Comparison of ENCODE assay signal across 12 mouse cellular contexts in the genomic region with DNA sequence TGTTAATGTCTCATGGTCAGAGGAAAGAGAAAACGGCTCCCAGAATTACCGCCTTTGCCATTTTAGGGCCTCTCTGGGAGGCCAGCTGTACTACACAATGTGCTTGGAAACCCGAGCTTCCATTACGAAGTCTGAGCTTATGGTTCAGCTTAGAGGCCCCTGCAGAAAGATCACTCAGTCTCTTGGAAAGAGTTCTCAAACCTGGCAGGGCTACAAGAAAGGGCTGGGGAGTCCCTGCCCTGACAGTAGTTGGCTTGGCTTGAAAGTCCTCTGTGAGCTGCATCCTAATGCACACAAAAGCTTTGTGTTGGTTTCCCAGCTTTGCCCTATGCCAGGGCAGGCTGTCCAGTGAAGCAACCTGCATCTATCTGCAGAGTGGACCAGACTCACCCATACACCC.
DNase-seq lines count a peak whose midpoint lies in the region; TF ChIP-seq lines count a peak whose summit lies in the region.
"Had no signal": no experiment of that assay in that cellular context is flagged by ENCODE, and none has a peak within 500 bp of the region (broad histone marks: within the 10 kb centered on the region; RNA-seq: fewer than 3 reads in every experiment).

No protein-coding gene starts in this region.

- peak; percentile 55 for DNase-seq in heart, embryonic 10.5 days (ENCODE audit: low spot score)
- no peak for DNase-seq in heart, postnatal 36 days
- no peak for DNase-seq in ES-E14 (ENCODE audit: low read depth, low spot score)
- DNase-seq in brain, embryonic 18.5 days (ENCODE audit: low read depth, low spot score) = peak; percentile 60
- DNase-seq in layer of hippocampus, adult 9-11 months = peak; percentile 32
- no peak for DNase-seq in urinary bladder, postnatal 10 days (ENCODE audit: low spot score)
- DNase-seq in adrenal gland, adult 2 months = no peak
- DNase-seq: heart, postnatal 4 days; kidney, postnatal 10 days; lung, postnatal 14 days had no signal

- H3K36me3 ChIP-seq in heart, embryonic 10.5 days = no peaks in the 10 kb centered on the region
- H3K36me3 ChIP-seq in ES-E14 (ENCODE audit: control insufficient read depth, insufficient read depth, low read length, poor library complexity, severe bottlenecking) = no peaks in the 10 kb centered on the region
- H3K36me3 ChIP-seq: limb, embryonic 15.5 days had no signal

- no peak overlapping the region for H3K4me3 ChIP-seq in heart, embryonic 10.5 days
- H3K4me3 ChIP-seq in ES-E14 (ENCODE audit: insufficient read depth in 1 of 2, low read depth in 1 of 2, low read length in 2 of 2, poor library complexity in 1 of 2, severe bottlenecking in 1 of 2) = no peak overlapping the region
- H3K4me3 ChIP-seq: limb, embryonic 15.5 days; myocyte had no signal

- 74% methylated on average over 4 of the region's 4 CpGs for WGBS in heart, embryonic 10.5 days

- no peak overlapping the region for H3K27ac ChIP-seq in heart, embryonic 10.5 days
- no peak overlapping the region for H3K27ac ChIP-seq in ES-E14 (ENCODE audit: insufficient read depth, low read depth, low read length, poor library complexity, severe bottlenecking)
- H3K27ac ChIP-seq: limb, embryonic 15.5 days had no signal

- intact Hi-C loops in heart, postnatal 36 days (cut with DNase I) = no loop called here

- H3K9ac ChIP-seq in ES-E14 (ENCODE audit: insufficient read depth, low read depth, low read length, poor library complexity, severe bottlenecking) = 0 out of 2 replicates have a peak overlapping the region, but pooled peaks have one; percentile 17
- H3K9ac ChIP-seq: limb, embryonic 15.5 days had no signal

- H3K9me3 ChIP-seq in heart, embryonic 10.5 days = no peaks in the 10 kb centered on the region
- H3K9me3 ChIP-seq in ES-E14 (ENCODE audit: control insufficient read depth, insufficient read depth, low read depth, low read length) = no peaks in the 10 kb centered on the region
- H3K9me3 ChIP-seq: limb, embryonic 15.5 days had no signal

- no peaks in the 10 kb centered on the region for H3K27me3 ChIP-seq in heart, embryonic 10.5 days (ENCODE audit: insufficient read depth, poor library complexity, severe bottlenecking)
- H3K27me3 ChIP-seq: limb, embryonic 15.5 days had no signal

- in situ Hi-C loops in ES-E14 (cut with MboI; ENCODE audit: low sequenced_read_pairs in 2 of 2, unreplicated experiment in 2 of 2) = no loop called here

- no peaks in the 10 kb centered on the region for H3K4me1 ChIP-seq in heart, embryonic 10.5 days
- H3K4me1 ChIP-seq in ES-E14 (ENCODE audit: control insufficient read depth in 2 of 2, insufficient read depth in 2 of 2, low read length in 2 of 2, poor library complexity in 1 of 2) = no peaks in the 10 kb centered on the region

TF ChIP-seq in ES-E14, 5 proteins besides CTCF, POLR2A, EP300 and RAD21:
- TF ChIP-seq MAFK (IDR thresholded peaks at IDR 0.05; ENCODE audit: insufficient read depth, low read depth, low read length) (no peak), ZNF384 (IDR thresholded peaks at IDR 0.05; ENCODE audit: low read depth, low read length) (no peak), CHD2 (IDR thresholded peaks at IDR 0.05; ENCODE audit: low read depth, low read length) (no peak), HCFC1 (IDR thresholded peaks at IDR 0.05; ENCODE audit: borderline replicate concordance, insufficient read depth, low read length) (no peak), ZC3H11A (IDR thresholded peaks at IDR 0.05; ENCODE audit: borderline replicate concordance, low read depth, low read length) (no peak)

Comparison
In these comparisons a context has a peak if more than half of its experiments do, and no peak if none do; other contexts are left out.
1. DNase-seq: peak in heart, embryonic 10.5 days (single experiment), brain, embryonic 18.5 days (single experiment) and layer of hippocampus, adult 9-11 months (single experiment); none in heart, postnatal 36 days (0 of 2), ES-E14 (single experiment), urinary bladder, postnatal 10 days (single experiment) and adrenal gland, adult 2 months (single experiment).